Mouse (Mus musculus): ENCODE results near the gene Zdhhc4. TPM values are rescaled to one million over a fixed set of nuclear protein-coding genes. Genes with fewer than 3 reads are reported as not detected.

Zdhhc4 gene
- polyA plus RNA-seq, 1 experiment from 2014 or later: 97.2 TPM

GRCm38 (mm10) chr5:143333872-143334271 is 4.8 kb upstream of the Zdhhc4 start:
- peak; percentile 72 for DNase-seq (ENCODE audit: low spot score)

- DNase-seq (ENCODE audit: low spot score): no peak
Measured at GRCm38 (mm10) chr5:143317288-143317610, 11.8 kb downstream of the Zdhhc4 start.

GRCm38 (mm10) chr5:143316605-143317287 is 12.3 kb downstream of the Zdhhc4 start:
- DNase-seq (ENCODE audit: low spot score): no peak

GRCm38 (mm10) chr5:143315514-143315888 is 13.6 kb downstream of the Zdhhc4 start:
- no peak for DNase-seq (ENCODE audit: low spot score)

GRCm38 (mm10) chr5:143314730-143315513 is 14.1 kb downstream of the Zdhhc4 start, which contains the start of gene E130309D02Rik:
E130309D02Rik (minus strand) TSS chr5:143315360.
- DNase-seq (ENCODE audit: low spot score): peak; percentile 89

GRCm38 (mm10) chr5:143314183-143314729 is 14.8 kb downstream of the Zdhhc4 start:
- DNase-seq (ENCODE audit: low spot score): no peak

- DNase-seq (ENCODE audit: low spot score): peak; percentile 77
Measured at GRCm38 (mm10) chr5:143311886-143312285, 17.2 kb downstream of the Zdhhc4 start.

- DNase-seq (ENCODE audit: low spot score): no peak
Measured at GRCm38 (mm10) chr5:143309916-143310315, 19.1 kb downstream of the Zdhhc4 start.

- DNase-seq (ENCODE audit: low spot score): no peak
Measured at GRCm38 (mm10) chr5:143308825-143309224, 20.2 kb downstream of the Zdhhc4 start.

- no peak for DNase-seq (ENCODE audit: low spot score)
Measured at GRCm38 (mm10) chr5:143304251-143304650, 24.8 kb downstream of the Zdhhc4 start.

GRCm38 (mm10) chr5:143301296-143301695 is 27.8 kb downstream of the Zdhhc4 start:
- DNase-seq (ENCODE audit: low spot score): no peak

- peak; percentile 48 for DNase-seq (ENCODE audit: low spot score)
Measured at GRCm38 (mm10) chr5:143299686-143300085, 29.4 kb downstream of the Zdhhc4 start.

- DNase-seq (ENCODE audit: low spot score): no peak
Measured at GRCm38 (mm10) chr5:143298391-143298790, 30.7 kb downstream of the Zdhhc4 start.

GRCm38 (mm10) chr5:143297986-143298385 is 31.1 kb downstream of the Zdhhc4 start:
- DNase-seq (ENCODE audit: low spot score): no peak

- no peak for DNase-seq (ENCODE audit: low spot score)
Measured at GRCm38 (mm10) chr5:143295330-143295729, 33.7 kb downstream of the Zdhhc4 start.

GRCm38 (mm10) chr5:143294862-143295261 is 34.2 kb downstream of the Zdhhc4 start:
- DNase-seq (ENCODE audit: low spot score): no peak

GRCm38 (mm10) chr5:143293404-143293803 is 35.7 kb downstream of the Zdhhc4 start, which contains the start of gene Zfp853:
Zfp853 (minus strand) TSS chr5:143293623.
- DNase-seq (ENCODE audit: low spot score): no peak

GRCm38 (mm10) chr5:143292879-143293278 is 36.2 kb downstream of the Zdhhc4 start:
- no peak for DNase-seq (ENCODE audit: low spot score)

GRCm38 (mm10) chr5:143289299-143289698 is 39.8 kb downstream of the Zdhhc4 start:
- DNase-seq (ENCODE audit: low spot score): no peak

GRCm38 (mm10) chr5:143288378-143288911 is 40.6 kb downstream of the Zdhhc4 start:
- DNase-seq (ENCODE audit: low spot score): no peak

GRCm38 (mm10) chr5:143287774-143288328 is 41.2 kb downstream of the Zdhhc4 start:
- DNase-seq (ENCODE audit: low spot score): peak; percentile 42

GRCm38 (mm10) chr5:143284762-143285161 is 44.3 kb downstream of the Zdhhc4 start:
- DNase-seq (ENCODE audit: low spot score): no peak

Data from thymus, postnatal 0 days (tissue).